Mouse (Mus musculus) layer of hippocampus, adult 9-11 months (tissue): Measurements from ENCODE around the gene Dek.

Experiments
- DNase-seq: peaks from one replicate; pipeline ENCODE4 v3.0.0; 2022

Dek gene

GRCm38 (mm10) chr13:47050009-47050408 lies 56.0 kb downstream of the Dek start:
- DNase-seq, result no peak

GRCm38 (mm10) chr13:47047996-47048395 lies 58.0 kb downstream of the Dek start:
- no peak for DNase-seq

- no peak for DNase-seq
These were observed 61.4 kb downstream of the Dek start, which contains the start of gene Tpmt for GRCm38 (mm10) chr13:47044617-47044947. Gene Tpmt, minus strand, starts transcription at chr13:47044737.

- no peak for DNase-seq
These were observed 62.0 kb downstream of the Dek start for GRCm38 (mm10) chr13:47043833-47044616.

- peak; percentile 98 for DNase-seq
These were observed 62.8 kb downstream of the Dek start, which contains the start of gene Kdm1b for GRCm38 (mm10) chr13:47043030-47043680. Gene Kdm1b, plus strand, starts transcription at chr13:47043499.

GRCm38 (mm10) chr13:47042024-47042633 lies 63.9 kb downstream of the Dek start:
- no peak for DNase-seq

- DNase-seq, result no peak
These were observed 65.9 kb downstream of the Dek start for GRCm38 (mm10) chr13:47040061-47040460.

GRCm38 (mm10) chr13:47037946-47038345 lies 68.1 kb downstream of the Dek start:
- DNase-seq, result no peak
